15 mouse cellular contexts compared by ENCODE assay signal in genomic region chr15:9122989-9123388, GRCm38 (mm10).
"Had no signal": no experiment of that assay in that cellular context is flagged by ENCODE, and none has a peak within 500 bp of the region (broad histone marks: within the 10 kb centered on the region; RNA-seq: fewer than 3 reads in every experiment).

No protein-coding gene starts in this region.

- H3K27me3 ChIP-seq: neural tube, embryonic 12.5 days had no signal

- H3K4me1 ChIP-seq: limb, embryonic 10.5 days; midbrain, embryonic 10.5 days; neural tube, embryonic 12.5 days had no signal

- H3K27ac ChIP-seq: kidney, postnatal 0 days; layer of hippocampus, adult 2 months; limb, embryonic 10.5 days; liver, embryonic 14.5 days; midbrain, embryonic 10.5 days; neural tube, embryonic 12.5 days had no signal

- DNase-seq: kidney, adult 11 months; kidney, adult 9 months; kidney, postnatal 36 days; lung, embryonic 14.5 days; lung, postnatal 10 days; midbrain, embryonic 14.5 days; right cerebral cortex, postnatal 14 days; thymus, adult 2 months; thymus, postnatal 25 days had no signal

- H3K9ac ChIP-seq: liver, embryonic 14.5 days; lung, embryonic 14.5 days; neural tube, embryonic 12.5 days had no signal

- H3K4me3 ChIP-seq: layer of hippocampus, adult 2 months; limb, embryonic 10.5 days; midbrain, embryonic 10.5 days; neural tube, embryonic 12.5 days had no signal
